Mouse (Mus musculus): Measurements from ENCODE around the gene Gm28079. TPM values are rescaled to one million over a fixed set of nuclear protein-coding genes. Genes with fewer than 3 reads are reported as not detected.
"Not testable (repeated sequence)": the region's sequence is repeated elsewhere in the genome, so short reads cannot be mapped to it uniquely, and the experiment has no call there.

Gm28079 gene
- polyA plus RNA-seq (2012; rRNA removed), result not detected in 2 replicates

GRCm38 (mm10) chrY:70014799-70015198 is at the start of gene Gm28079:
TSS of gene Gm28079 (minus strand) at chrY:70014899.
- H3K27ac ChIP-seq (ENCODE audit: insufficient read depth, low read depth, low read length); H3K27me3 ChIP-seq (ENCODE audit: control insufficient read depth, insufficient read depth, low read length); H3K4me3 ChIP-seq (ENCODE audit: low read depth, low read length); H3K4me1 ChIP-seq (ENCODE audit: control insufficient read depth, insufficient read depth, insufficient read length, low read length); H3K36me3 ChIP-seq (ENCODE audit: control insufficient read depth, insufficient read depth, low read length): not testable (repeated sequence)
- WGBS, result no CpG with 5 or more reads among the region's 1 CpGs

All from small intestine, adult 2 months (tissue).